In genomic region chr8:76898721-76899410, GRCm38 (mm10) we compare ENCODE assay signal across 7 mouse cellular contexts. TPM values are rescaled to one million over a fixed set of nuclear protein-coding genes. Genes with fewer than 3 reads are reported as not detected.
DNase-seq lines count a peak whose midpoint lies in the region; ATAC-seq lines count a peak whose summit lies in the region.

No protein-coding gene starts in this region.

- H3K36me3 ChIP-seq in intestine, embryonic 15.5 days: no peaks in the 10 kb centered on the region
- H3K36me3 ChIP-seq in limb, embryonic 11.5 days (ENCODE audit: control insufficient read depth, insufficient read depth, low read length): no peaks in the 10 kb centered on the region
- H3K36me3 ChIP-seq in midbrain, embryonic 11.5 days (ENCODE audit: control insufficient read depth, insufficient read depth, low read length): no peaks in the 10 kb centered on the region

- peaks cover 19% of the 10 kb centered on the region for H3K4me1 ChIP-seq in intestine, embryonic 15.5 days (replicated peaks)
- peaks cover 17% of the 10 kb centered on the region for H3K4me1 ChIP-seq in limb, embryonic 11.5 days (ENCODE audit: control insufficient read depth, insufficient read depth, low read length)
- H3K4me1 ChIP-seq in midbrain, embryonic 11.5 days (ENCODE audit: control insufficient read depth, insufficient read depth, low read length): peaks cover 16% of the 10 kb centered on the region

- H3K4me3 ChIP-seq in intestine, embryonic 15.5 days (replicated peaks): peak overlapping the region; percentile 66
- H3K4me3 ChIP-seq in limb, embryonic 11.5 days (ENCODE audit: low read depth, low read length): peak overlapping the region; percentile 56
- H3K4me3 ChIP-seq in midbrain, embryonic 11.5 days (ENCODE audit: low read depth, low read length): peak overlapping the region; percentile 63

- peak overlapping the region; percentile 53 for H3K9ac ChIP-seq in intestine, embryonic 15.5 days
- H3K9ac ChIP-seq in limb, embryonic 11.5 days (ENCODE audit: low read length): peak overlapping the region; percentile 49
- H3K9ac ChIP-seq in midbrain, embryonic 11.5 days (ENCODE audit: low read length): peak overlapping the region; percentile 51

- peak overlapping the region; percentile 99 for H3K4me2 ChIP-seq in intestine, embryonic 15.5 days (replicated peaks)
- H3K4me2 ChIP-seq in limb, embryonic 11.5 days (ENCODE audit: low read depth, severe bottlenecking): peak overlapping the region; percentile 95
- peak overlapping the region; percentile 99 for H3K4me2 ChIP-seq in midbrain, embryonic 11.5 days

- peak; percentile 42 for ATAC-seq in intestine, embryonic 15.5 days
- peak; percentile 9; the same call in 1 of the 2 replicates for ATAC-seq in limb, embryonic 11.5 days (ENCODE audit: insufficient number of reproducible peaks, low FRiP score, low TSS enrichment, low read depth)
- ATAC-seq in midbrain, embryonic 11.5 days (ENCODE audit: low FRiP score): peak; percentile 30

- under 1% methylated on average over 49 of the region's 60 CpGs for WGBS in intestine, embryonic 15.5 days
- WGBS in limb, embryonic 11.5 days: under 1% methylated on average over 38 of the region's 60 CpGs
- WGBS in midbrain, embryonic 11.5 days: under 1% methylated on average over 42 of the region's 60 CpGs

- H3K27me3 ChIP-seq in intestine, embryonic 15.5 days (replicated peaks): peaks cover 27% of the 10 kb centered on the region
- peaks cover 41% of the 10 kb centered on the region for H3K27me3 ChIP-seq in limb, embryonic 11.5 days (ENCODE audit: control insufficient read depth, insufficient read depth, low read length)
- H3K27me3 ChIP-seq in midbrain, embryonic 11.5 days (ENCODE audit: control insufficient read depth, insufficient read depth, low read length): peaks cover 39% of the 10 kb centered on the region

- H3K27ac ChIP-seq in intestine, embryonic 15.5 days: no peak overlapping the region
- no peak overlapping the region for H3K27ac ChIP-seq in limb, embryonic 11.5 days (replicated peaks; ENCODE audit: low read depth, low read length)
- H3K27ac ChIP-seq in midbrain, embryonic 11.5 days (ENCODE audit: low read depth, low read length): no peak overlapping the region

- peak; percentile 78 to 80 for DNase-seq in adrenal gland, adult 18-20 months (ENCODE audit: low spot score in 2 of 2)
- DNase-seq in embryo, embryonic 10 days (ENCODE audit: low spot score): peak; percentile 46
- peak; percentile 58 to 75 for DNase-seq in gastrocnemius, postnatal 4 days (ENCODE audit: low spot score in 2 of 2)
- peak; percentile 61 for DNase-seq in limb, embryonic 11.5 days (ENCODE audit: low spot score)
- peak; percentile 96 for DNase-seq in midbrain, embryonic 11.5 days (ENCODE audit: low spot score, missing footprints)
- peak; percentile 43 to 63 for DNase-seq in spleen, adult 18-20 months

- no peaks in the 10 kb centered on the region for H3K9me3 ChIP-seq in intestine, embryonic 15.5 days
- no peaks in the 10 kb centered on the region for H3K9me3 ChIP-seq in limb, embryonic 11.5 days (ENCODE audit: control insufficient read depth, low read length)
- H3K9me3 ChIP-seq in midbrain, embryonic 11.5 days (ENCODE audit: control insufficient read depth, low read length): no peaks in the 10 kb centered on the region

RNA-seq across cellular contexts. Expression of gene Nr3c2, which starts 0.4 kb away (rescaled TPM):
- 10 to 100 TPM in 1 of 2 experiments, 1 to 10 TPM in 1; 9.3 to 10.0 TPM for total RNA-seq in adrenal gland, adult 18-20 months (2021)
- total RNA-seq in gastrocnemius, postnatal 4 days (2021): 10 to 100 TPM; 11.8 to 15.8 TPM
- 5.2 and 5.6 TPM in 2 replicates for polyA plus RNA-seq in intestine, embryonic 15.5 days (2015; fragmentation: Nextera tagmentation; extraction: Ambion mirVana)
- polyA plus RNA-seq in limb, embryonic 11.5 days (2014; fragmentation: Nextera tagmentation; extraction: Ambion mirVana): 0.37 and 1.0 TPM in 2 replicates
- polyA plus RNA-seq in midbrain, embryonic 11.5 days (2014; fragmentation: Nextera tagmentation; extraction: Ambion mirVana): 0.63 and 1.2 TPM in 2 replicates

Comparison
In these comparisons a context has a peak if more than half of its experiments do, and no peak if none do; other contexts are left out.
1. DNase-seq: peak in every context shown above with its lines; median percentile 96 in midbrain, embryonic 11.5 days; 79 in adrenal gland, adult 18-20 months; 66 in gastrocnemius, postnatal 4 days; 61 in limb, embryonic 11.5 days; 53 in spleen, adult 18-20 months; 46 in embryo, embryonic 10 days.